Mouse (Mus musculus) fat pad, adult 2 months (tissue): ENCODE data around the gene Tex14.

Source experiments
- DNase-seq: peaks from one replicate; pipeline ENCODE4 v3.0.0-alpha.2; 2011; ENCODE audit warnings: low read depth, low spot score; ENCODE audit errors: extremely low read depth

Gene Tex14

DNA sequence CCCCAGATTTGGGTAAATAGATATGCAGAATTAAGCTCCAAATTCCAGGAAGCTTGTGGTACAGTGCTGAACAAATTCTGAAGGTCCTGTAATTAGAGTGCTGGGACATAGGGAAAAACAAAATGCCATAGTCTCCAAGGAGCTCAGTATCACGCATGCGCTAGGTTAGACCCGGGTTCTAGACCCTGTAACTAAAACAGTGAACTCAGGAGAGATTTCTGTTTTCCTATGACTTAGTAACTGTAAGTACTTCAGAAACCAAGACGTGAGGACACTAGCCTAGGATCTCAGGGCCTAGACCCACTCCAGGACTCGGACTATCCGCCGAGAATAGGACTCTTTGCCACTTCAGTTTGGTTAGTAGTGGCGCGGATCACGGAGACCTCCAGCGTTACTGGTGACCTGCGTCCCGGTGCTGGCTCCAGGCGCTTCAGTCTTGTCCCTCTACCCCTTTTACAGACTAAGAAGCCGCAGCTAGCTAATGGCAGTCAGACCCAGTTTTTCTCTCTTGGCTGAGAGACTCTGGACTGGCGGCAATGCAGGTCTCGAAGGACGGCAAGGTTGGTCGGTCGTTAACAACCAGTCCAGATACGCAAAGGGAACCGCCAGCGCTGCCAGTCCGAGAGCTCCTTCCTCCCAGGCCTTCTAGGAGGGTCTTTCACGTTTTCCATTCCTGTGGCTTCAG, 186.1 kb downstream of the Tex14 start:
- DNase-seq, result no peak

DNA sequence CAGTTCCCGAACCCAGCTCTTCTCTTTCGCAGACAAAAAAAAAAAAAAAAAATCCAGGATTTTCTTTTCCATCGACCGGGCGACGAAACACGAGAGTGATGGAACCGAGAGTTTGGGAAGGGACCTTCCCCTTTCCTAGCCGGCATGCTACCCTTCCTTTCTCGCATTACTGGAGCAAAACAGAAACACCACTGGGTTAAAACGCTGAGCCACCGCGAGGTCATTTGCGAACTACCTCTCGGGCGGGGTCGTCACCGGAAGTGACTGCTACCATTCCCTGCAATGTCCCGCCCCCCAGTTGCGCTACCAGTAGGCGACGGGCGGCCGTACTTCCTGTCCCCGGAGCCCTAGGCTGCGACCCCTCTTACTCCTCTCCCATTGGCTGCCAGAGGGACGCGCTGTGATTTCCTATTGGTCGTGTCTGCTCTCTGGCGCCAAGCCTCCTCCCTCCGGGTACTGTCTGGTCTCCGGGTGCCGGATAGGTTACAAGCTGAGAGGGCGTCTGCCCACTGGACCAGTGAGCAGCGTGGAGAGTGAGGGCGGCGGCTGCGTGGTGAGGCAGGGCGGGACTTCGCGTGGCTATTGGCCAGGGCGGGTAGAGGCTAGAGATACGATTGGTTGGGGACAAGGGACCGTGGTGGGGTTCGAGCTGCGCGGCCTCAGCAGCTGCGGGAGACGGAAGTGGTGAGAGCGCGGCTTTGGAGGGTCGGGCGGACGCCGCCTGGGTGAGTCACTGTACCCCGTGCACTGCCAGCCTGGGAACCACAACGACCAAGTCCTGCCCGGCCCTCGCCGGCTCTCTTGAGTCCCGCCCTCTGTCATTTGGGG, 186.9 kb downstream of the Tex14 start, which contains the start of gene Mtmr4:
Gene Mtmr4 (plus strand): TSS at position 637 of the 828 bp plus-strand sequence.
- peak; percentile 99 for DNase-seq

DNA sequence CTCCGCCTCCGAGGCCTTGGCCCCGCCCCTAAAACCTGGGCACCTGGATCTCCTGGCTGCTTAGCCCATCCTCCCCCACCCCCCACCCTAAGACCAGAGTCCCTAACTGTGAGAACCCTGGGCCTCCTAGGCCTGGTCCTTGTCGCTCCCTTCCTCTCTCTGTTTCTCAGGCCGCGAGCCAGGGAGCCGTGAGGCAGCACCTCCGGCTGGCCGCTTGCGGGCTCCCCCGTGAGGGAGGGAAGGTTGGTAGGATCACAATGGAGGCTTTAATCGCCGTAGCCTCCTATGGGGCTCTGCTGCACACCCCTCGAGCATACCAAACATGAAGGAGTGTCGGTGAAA, 187.5 kb downstream of the Tex14 start:
- no peak for DNase-seq

- no peak for DNase-seq
Observed at GRCm38 (mm10) chr11:87592713-87593598, 188.1 kb downstream of the Tex14 start.

- no peak for DNase-seq
Observed at GRCm38 (mm10) chr11:87595327-87595841, 190.5 kb downstream of the Tex14 start.

- no peak for DNase-seq
Observed at GRCm38 (mm10) chr11:87595976-87596375, 191.1 kb downstream of the Tex14 start.

DNA sequence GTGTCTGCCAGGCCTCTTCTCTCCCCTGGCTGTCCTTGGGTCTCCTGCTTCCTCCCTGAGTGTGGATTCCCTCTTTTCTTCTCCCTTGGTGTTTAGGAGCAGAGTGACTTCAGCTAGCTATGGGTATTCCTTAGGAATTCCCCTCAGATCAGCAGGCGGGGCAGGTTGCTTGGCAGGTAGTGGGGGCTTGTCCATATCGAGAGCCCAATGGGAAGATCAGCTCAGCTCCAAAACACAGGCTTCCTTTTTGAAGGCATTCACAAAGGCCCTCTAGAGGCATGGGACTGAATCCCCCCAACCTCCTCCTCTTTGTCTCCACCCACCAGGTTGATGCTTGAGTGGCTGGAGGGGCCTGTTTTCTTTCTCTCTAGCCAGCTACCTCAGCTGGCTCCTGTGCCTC, 191.6 kb downstream of the Tex14 start:
- DNase-seq, result no peak

DNA sequence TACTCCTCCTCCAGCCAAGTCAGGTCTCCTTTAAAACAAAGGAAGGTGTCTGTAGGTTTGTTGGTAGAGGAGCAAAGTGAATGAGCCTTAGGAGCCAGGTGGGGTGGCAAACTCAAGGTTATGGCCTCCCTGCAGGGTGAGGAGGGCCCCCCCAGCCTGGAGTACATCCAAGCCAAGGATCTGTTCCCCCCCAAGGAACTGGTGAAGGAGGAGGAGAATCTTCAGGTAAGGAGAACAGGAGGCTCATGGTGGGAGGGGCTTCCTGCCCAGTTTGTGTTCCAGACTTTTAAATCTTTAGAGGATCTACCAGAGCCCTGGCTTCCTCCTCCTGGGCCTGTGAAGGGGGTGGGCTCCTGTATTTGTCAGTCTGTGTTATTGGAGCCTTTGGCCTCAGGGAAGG, 192.2 kb downstream of the Tex14 start:
- no peak for DNase-seq

- no peak for DNase-seq
Observed at GRCm38 (mm10) chr11:87599395-87600089, 194.7 kb downstream of the Tex14 start.

DNA sequence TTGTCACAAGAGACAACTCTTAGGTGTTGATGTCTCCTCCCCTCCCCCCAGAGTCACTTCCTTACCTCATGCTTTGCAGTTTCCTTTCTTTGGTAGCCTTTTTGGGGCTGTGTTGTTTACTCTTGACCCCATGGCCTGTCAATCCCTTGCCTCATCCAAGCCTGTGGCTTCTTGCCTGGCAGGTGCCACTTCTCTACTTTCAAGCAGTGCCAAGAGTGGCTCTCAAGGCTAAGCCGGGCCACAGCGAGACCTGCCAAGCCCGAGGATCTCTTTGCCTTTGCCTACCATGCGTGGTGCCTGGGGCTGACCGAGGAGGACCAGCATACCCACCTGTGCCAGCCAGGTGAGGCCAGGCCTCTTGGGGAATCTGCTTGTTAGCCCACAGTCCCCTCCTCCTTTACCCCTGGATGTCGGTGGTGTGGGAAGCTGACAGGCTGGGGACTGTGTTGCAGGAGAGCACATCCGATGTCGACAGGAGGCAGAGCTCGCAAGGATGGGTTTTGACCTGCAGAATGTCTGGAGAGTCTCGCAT, 195.5 kb downstream of the Tex14 start:
- DNase-seq, result no peak

- no peak for DNase-seq
Observed at GRCm38 (mm10) chr11:87602234-87602633, 197.4 kb downstream of the Tex14 start.

DNA sequence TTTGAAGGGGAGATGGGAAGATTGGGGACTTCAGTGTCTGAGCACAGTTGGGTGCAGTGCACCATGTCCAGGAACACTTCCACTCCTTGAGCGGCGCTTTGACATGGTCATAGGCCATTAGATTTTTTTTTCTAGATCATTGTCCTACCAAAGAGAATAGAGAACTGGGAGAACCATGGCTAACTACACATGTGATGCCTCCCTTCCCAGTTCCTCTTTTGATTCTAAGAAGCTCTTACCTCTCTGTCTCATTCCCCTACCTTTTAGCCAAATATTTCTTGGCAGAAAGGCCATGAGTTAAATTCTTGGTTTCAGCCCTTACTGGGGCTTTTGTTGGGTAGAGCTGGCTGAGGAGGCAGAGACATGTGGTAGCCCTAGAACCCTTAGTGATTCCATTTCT, 198.7 kb downstream of the Tex14 start:
- no peak for DNase-seq
